Mouse (Mus musculus): ENCODE measurements at regions not wholly inside any gene's neighbourhood (a gene's known extent, or its start where the extent isn't known, plus 50 kb on each side); places are given as distances from the start of the nearest gene placed in this dataset.

DNA sequence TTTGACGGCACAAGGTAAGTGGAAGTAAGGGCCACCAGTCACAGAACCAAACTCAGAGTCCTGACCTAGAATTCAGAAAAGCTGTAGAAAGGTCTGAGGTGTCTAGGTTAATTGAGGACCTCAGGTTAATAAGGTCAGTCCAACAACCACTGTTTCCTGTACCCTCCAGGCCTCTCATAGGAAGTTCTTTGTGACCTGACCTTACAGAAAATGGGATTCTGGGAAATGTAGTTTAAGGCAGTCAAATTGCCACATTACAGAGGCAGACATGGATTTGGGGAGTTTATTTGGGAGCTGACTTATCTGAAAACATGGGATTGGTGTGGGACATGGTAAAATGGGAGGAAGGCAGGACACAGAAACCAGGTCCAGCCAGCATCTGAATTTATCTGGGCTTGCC lies 90.9 kb upstream of the 4930535I16Rik start:
- ATAC-seq: no peak
- WGBS: 92% methylated on average over 1 of the region's 1 CpGs
- TF ChIP-seq CTCF (IDR thresholded peaks at IDR 0.05; ENCODE audit: low read depth): no peak
- no peaks in the 10 kb centered on the region for H3K9me3 ChIP-seq (ENCODE audit: control insufficient read depth)
- H3K4me2 ChIP-seq (replicated peaks; ENCODE audit: low read depth): no peak overlapping the region
- no peak overlapping the region for H3K9ac ChIP-seq (ENCODE audit: low read depth, low read length)
- no peaks in the 10 kb centered on the region for H3K36me3 ChIP-seq (ENCODE audit: control insufficient read depth, insufficient read depth)
- no peak overlapping the region for H3K4me3 ChIP-seq (ENCODE audit: low read depth, low read length)
- no peaks in the 10 kb centered on the region for H3K4me1 ChIP-seq (replicated peaks; ENCODE audit: control insufficient read depth, insufficient read depth, low read length)
- no peaks in the 10 kb centered on the region for H3K27me3 ChIP-seq (replicated peaks; ENCODE audit: control insufficient read depth, insufficient read depth, low read length)
- H3K27ac ChIP-seq (ENCODE audit: low read depth, low read length): no peak overlapping the region

DNA sequence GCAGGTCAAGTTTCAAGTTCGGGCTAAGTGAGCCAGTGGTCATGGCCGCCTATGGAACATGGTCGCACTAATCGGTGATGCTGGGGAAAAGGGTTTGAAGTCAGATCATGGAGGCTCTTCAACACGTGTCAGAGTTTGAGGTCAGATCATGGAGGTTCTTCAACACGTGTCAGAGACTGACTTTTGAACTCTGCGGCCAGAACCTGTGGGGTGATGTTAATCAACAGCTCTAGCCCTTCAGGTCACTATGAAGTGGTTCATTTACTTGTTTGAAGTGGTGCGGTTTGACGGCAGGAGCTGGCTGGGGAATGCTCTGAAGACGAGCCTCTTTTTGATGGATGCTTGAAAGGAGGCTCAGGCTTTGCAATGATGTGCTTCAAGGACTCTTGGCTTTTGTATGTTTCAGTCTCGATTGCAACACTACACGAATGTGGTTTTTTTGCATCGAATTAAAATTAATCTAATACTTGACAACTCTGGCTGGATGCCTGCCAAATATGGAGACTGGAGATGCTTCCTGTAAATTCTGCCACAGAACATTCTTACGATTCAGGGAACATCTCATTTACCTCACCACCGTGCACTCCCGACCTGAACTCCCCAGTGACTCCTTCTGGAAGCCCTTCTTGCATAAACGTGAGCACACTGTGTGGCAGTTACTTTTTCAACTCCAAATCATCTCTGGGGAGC lies 87.9 kb upstream of the 4930535I16Rik start:
- Histone ChIP-seq H3K36me3 (ENCODE audit: control insufficient read depth, insufficient read depth) (no peaks in the 10 kb centered on the region), H3K9ac (ENCODE audit: low read depth, low read length) (no peak overlapping the region), H3K27ac (ENCODE audit: low read depth, low read length) (no peak overlapping the region), H3K4me2 (replicated peaks; ENCODE audit: low read depth) (no peak overlapping the region), H3K4me3 (ENCODE audit: low read depth, low read length) (no peak overlapping the region), H3K27me3 (replicated peaks; ENCODE audit: control insufficient read depth, insufficient read depth, low read length) (no peaks in the 10 kb centered on the region), H3K9me3 (ENCODE audit: control insufficient read depth) (no peaks in the 10 kb centered on the region), H3K4me1 (replicated peaks; ENCODE audit: control insufficient read depth, insufficient read depth, low read length) (no peaks in the 10 kb centered on the region)
- WGBS: 61% methylated on average over 17 of the region's 17 CpGs
- no peak for ATAC-seq
- TF ChIP-seq CTCF (IDR thresholded peaks at IDR 0.05; ENCODE audit: low read depth): no peak

DNA sequence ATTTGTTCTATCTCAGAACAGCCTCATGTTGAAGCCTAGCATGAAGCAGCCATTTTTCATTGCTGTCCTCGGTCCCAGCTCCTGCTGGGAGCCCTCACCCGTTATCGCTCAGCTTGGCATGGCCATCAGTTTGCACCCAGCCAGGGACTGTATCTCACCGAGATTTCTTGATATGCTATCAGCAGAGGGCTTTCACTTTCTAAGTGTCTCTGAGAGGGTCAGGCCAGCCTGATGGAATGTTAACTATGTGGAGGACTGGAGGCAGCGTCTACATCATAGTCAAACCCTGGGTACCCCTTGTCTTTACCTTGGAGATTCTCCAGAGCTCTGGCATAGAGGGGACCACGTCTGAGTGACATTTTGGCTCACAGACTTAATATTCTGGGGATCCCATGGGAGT lies 84.9 kb upstream of the 4930535I16Rik start:
- Histone ChIP-seq H3K4me1 (replicated peaks; ENCODE audit: control insufficient read depth, insufficient read depth, low read length) (no peaks in the 10 kb centered on the region), H3K4me2 (replicated peaks; ENCODE audit: low read depth) (no peak overlapping the region), H3K27me3 (replicated peaks; ENCODE audit: control insufficient read depth, insufficient read depth, low read length) (no peaks in the 10 kb centered on the region), H3K9me3 (ENCODE audit: control insufficient read depth) (no peaks in the 10 kb centered on the region), H3K4me3 (ENCODE audit: low read depth, low read length) (no peak overlapping the region), H3K27ac (ENCODE audit: low read depth, low read length) (no peak overlapping the region), H3K36me3 (ENCODE audit: control insufficient read depth, insufficient read depth) (no peaks in the 10 kb centered on the region), H3K9ac (ENCODE audit: low read depth, low read length) (no peak overlapping the region)
- no peak for TF ChIP-seq CTCF (IDR thresholded peaks at IDR 0.05; ENCODE audit: low read depth)
- 27% methylated on average over 6 of the region's 6 CpGs for WGBS
- ATAC-seq: no peak

DNA sequence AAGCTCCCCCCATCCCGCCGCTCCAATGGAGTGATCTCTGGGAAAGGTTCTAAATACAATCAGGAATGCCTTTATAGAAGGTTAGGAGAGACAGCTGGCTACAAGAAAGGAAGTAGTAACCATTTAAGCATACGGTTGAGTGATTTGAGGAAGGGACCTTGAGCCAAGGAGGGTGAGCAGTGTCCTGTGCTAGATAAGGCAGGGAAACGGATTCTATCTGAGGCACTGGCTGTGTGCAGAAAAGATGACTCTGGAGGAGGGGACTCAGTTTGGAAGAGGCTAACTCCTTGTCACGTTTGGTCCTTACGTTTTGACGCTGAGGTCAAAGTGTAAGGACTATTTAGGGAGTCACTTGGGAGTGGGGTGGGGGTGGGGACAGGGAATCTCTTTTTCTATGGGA lies 84.3 kb upstream of the 4930535I16Rik start:
- Histone ChIP-seq H3K27me3 (replicated peaks; ENCODE audit: control insufficient read depth, insufficient read depth, low read length) (no peaks in the 10 kb centered on the region), H3K4me3 (ENCODE audit: low read depth, low read length) (no peak overlapping the region), H3K4me1 (replicated peaks; ENCODE audit: control insufficient read depth, insufficient read depth, low read length) (no peaks in the 10 kb centered on the region), H3K9me3 (ENCODE audit: control insufficient read depth) (no peaks in the 10 kb centered on the region), H3K36me3 (ENCODE audit: control insufficient read depth, insufficient read depth) (no peaks in the 10 kb centered on the region), H3K4me2 (replicated peaks; ENCODE audit: low read depth) (no peak overlapping the region), H3K9ac (ENCODE audit: low read depth, low read length) (no peak overlapping the region), H3K27ac (ENCODE audit: low read depth, low read length) (no peak overlapping the region)
- TF ChIP-seq CTCF (IDR thresholded peaks at IDR 0.05; ENCODE audit: low read depth): no peak
- 68% methylated on average over 7 of the region's 7 CpGs for WGBS
- ATAC-seq: no peak

DNA sequence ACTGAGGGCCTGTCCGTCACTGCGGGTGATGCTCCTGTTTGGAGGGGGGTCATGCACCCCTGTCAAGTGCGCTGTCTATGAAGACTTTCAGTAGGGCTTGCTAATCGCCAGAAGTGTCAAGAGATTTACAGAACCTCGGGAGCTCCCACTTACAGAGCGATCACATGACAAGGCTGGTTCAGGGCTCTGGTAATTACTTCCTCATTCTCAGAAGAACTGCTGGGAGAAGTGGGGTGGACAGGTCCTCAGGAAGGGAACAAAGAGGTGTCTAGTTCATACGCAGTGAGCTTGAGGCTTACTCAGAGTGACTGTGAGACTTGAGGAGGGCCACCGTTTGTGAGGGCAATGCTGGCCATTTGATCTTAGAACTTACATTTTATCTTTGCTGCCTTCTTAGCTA lies 78.0 kb upstream of the 4930535I16Rik start:
- WGBS: 75% methylated on average over 8 of the region's 8 CpGs

DNA sequence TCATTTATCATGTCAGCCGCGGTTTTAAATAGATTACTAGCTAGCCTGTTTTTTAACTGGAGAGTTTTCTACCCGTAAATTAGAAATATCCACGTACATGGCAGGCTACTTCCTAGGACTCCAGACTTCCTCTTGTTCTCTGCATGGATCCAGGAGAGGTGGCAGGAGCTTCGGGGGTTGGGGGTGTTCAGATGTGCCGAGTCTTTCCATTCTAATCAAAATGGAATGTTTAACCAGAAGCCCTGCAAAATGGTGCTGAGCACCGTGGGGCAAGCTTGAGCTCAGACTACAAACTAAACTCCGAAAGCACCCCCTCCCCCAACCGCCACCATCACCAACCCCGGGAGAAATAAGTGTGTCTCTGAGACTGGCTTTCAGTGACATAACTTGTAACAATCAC lies 73.4 kb upstream of the 4930535I16Rik start:
- ATAC-seq: no peak
- H3K4me3 ChIP-seq (ENCODE audit: low read depth, low read length): peak overlapping the region; percentile 21
- peak overlapping the region; percentile 61 for H3K4me2 ChIP-seq (replicated peaks; ENCODE audit: low read depth)
- H3K9me3 ChIP-seq (ENCODE audit: control insufficient read depth): no peaks in the 10 kb centered on the region
- H3K27ac ChIP-seq (ENCODE audit: low read depth, low read length): no peak overlapping the region
- H3K27me3 ChIP-seq (replicated peaks; ENCODE audit: control insufficient read depth, insufficient read depth, low read length): peaks cover 23% of the 10 kb centered on the region; the same call in 1 of the 2 replicates
- 11% methylated on average over 10 of the region's 10 CpGs for WGBS
- H3K9ac ChIP-seq (ENCODE audit: low read depth, low read length): no peak overlapping the region
- TF ChIP-seq CTCF (IDR thresholded peaks at IDR 0.05; ENCODE audit: low read depth): no peak
- no peaks in the 10 kb centered on the region for H3K4me1 ChIP-seq (replicated peaks; ENCODE audit: control insufficient read depth, insufficient read depth, low read length)
- H3K36me3 ChIP-seq (ENCODE audit: control insufficient read depth, insufficient read depth): no peaks in the 10 kb centered on the region

More for the DNA sequence above, 78.0 kb upstream of the 4930535I16Rik start:
- no peak overlapping the region for H3K9ac ChIP-seq (ENCODE audit: low read depth, low read length)
- H3K4me3 ChIP-seq (ENCODE audit: low read depth, low read length): no peak overlapping the region
- no peak for ATAC-seq
- H3K4me2 ChIP-seq (replicated peaks; ENCODE audit: low read depth): no peak overlapping the region
- H3K4me1 ChIP-seq (replicated peaks; ENCODE audit: control insufficient read depth, insufficient read depth, low read length): no peaks in the 10 kb centered on the region
- TF ChIP-seq CTCF (IDR thresholded peaks at IDR 0.05; ENCODE audit: low read depth): no peak
- no peak overlapping the region for H3K27ac ChIP-seq (ENCODE audit: low read depth, low read length)
- H3K27me3 ChIP-seq (replicated peaks; ENCODE audit: control insufficient read depth, insufficient read depth, low read length): peaks cover 6% of the 10 kb centered on the region; the same call in 1 of the 2 replicates
- no peaks in the 10 kb centered on the region for H3K9me3 ChIP-seq (ENCODE audit: control insufficient read depth)
- H3K36me3 ChIP-seq (ENCODE audit: control insufficient read depth, insufficient read depth): no peaks in the 10 kb centered on the region

Data from intestine, postnatal 0 days (tissue).